Mouse (Mus musculus) spleen, adult 12 weeks (tissue): Measurements from ENCODE around the gene Col1a1.

Experiments used
- DNase-seq: peaks from one replicate; pipeline ENCODE4 v3.0.0; 2022; ENCODE audit warnings: low spot score

Col1a1 gene

GRCm38 (mm10) chr11:94996984-94997383 is 61.0 kb downstream of the Col1a1 start:
- DNase-seq: no peak

- DNase-seq: peak; percentile 57
Observed at GRCm38 (mm10) chr11:94997596-94997995, 61.6 kb downstream of the Col1a1 start.

DNA sequence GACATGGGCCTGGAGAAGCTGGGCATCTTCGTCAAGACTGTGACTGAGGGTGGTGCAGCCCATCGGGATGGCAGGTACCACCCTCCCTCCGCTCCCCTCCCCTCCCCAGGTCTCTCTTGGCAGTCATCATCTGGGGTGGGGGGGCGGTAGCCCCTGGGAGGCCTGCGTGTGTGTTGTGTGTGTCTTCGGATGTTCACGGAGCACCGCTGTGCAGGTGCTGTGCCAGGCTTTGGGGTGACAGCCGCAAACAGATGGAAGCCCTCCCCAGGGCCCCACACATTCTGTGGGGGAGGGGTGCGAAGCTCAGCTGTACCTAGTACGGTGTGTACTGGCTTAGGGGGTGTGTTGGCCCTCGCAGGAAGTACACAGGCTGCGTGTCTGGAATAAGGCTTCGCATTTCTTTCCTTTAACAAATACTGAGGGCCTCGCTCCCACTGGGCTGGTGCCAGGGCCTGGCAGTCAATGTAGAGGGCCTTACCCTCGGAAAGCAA is 62.1 kb downstream of the Col1a1 start:
- DNase-seq: no peak

GRCm38 (mm10) chr11:95000128-95000527 is 64.1 kb downstream of the Col1a1 start:
- DNase-seq: no peak

GRCm38 (mm10) chr11:95000548-95000947 is 64.5 kb downstream of the Col1a1 start:
- no peak for DNase-seq

GRCm38 (mm10) chr11:95001058-95001457 is 65.0 kb downstream of the Col1a1 start:
- DNase-seq: peak; percentile 69

DNA sequence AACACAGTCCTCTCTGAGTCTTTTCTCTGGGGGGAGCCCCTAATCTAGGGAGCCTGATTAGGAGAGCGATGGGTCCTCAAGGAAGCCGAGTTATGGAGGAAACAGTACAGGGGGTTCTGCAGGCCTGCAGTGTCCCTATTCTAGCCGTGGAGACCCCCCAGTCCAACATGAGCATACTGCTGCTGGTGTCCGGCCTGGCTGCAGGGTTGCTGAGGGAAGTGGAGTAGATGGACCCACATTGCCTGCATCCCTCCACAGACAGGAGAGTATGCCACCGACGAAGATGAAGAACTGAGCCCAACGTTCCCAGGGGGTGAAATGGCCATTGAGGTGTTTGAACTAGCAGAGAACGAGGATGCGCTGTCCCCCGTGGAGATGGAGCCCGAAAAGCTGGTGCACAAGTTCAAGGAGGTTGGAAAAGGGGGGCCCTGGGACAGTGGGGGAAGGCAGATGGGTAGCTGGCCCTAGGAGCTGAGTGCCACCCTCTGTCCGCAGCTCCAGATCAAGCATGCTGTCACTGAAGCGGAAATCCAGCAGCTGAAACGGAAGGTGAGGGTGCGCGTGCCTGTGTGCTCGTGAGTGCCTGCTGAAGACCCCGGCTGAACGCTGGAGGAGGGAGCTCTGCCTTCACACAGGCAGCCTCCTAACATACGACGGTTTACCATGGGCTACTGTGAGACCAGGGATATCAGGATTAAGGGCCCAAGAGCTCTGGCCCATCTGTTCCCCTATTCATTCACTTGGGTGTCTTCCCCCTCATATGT is 65.7 kb downstream of the Col1a1 start:
- DNase-seq: no peak
